Mouse (Mus musculus): ENCODE measurements around the gene Tmprss11f. TPM values are rescaled to one million over a fixed set of nuclear protein-coding genes. Genes with fewer than 3 reads are reported as not detected.
"Not testable (repeated sequence)": the region's sequence is repeated elsewhere in the genome, so short reads cannot be mapped to it uniquely, and the experiment has no call there.

The Tmprss11f gene
- total RNA-seq (2021) = not detected
- not detected in 2 replicates for polyA plus RNA-seq (2012; rRNA removed)
- long read RNA-seq = 0 reads

DNA sequence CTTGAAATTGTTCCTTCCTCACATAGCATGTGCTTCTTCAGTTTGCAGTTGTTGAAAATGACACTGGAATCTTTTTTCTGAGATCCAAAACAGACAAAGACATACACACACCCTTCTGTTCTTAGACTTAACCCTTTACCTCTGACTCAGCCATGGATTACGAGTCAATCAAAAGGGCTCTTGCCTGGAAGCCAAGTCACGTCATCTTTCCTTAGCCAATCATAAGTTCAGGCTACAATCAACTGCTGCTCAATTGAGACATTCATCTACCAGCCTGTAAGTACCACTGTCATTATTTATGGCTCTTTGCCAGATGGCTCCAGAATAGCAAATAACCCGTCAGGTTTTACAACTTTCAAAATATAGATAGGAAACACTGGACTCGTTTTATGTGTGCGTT lies at the start of gene Tmprss11f:
Tmprss11f (minus strand) TSS at position 101 of the 400 bp plus-strand sequence.
- DNase-seq = no peak

DNA sequence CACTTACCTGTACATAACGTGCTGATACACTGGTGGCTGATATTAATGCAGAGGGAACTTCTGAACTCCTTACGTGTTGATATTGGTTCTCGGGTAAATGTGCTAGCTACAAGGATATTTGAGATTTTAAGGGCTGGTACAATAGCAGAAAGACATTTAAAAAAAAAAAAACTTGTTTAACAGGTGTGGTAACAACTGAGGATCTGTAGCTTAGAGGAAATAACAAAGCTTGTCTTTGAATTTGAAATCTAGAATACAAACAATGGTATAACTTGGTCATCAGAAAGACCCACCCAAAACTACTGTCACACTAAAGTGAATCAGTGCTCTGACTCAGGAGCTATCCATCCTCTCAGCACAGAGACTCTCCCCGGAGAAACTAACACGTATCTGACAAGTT lies 44.0 kb upstream of the Tmprss11f start, which contains the start of gene Tmprss11b:
Tmprss11b (minus strand) TSS at position 101 of the 400 bp plus-strand sequence.
- DNase-seq = no peak

DNA sequence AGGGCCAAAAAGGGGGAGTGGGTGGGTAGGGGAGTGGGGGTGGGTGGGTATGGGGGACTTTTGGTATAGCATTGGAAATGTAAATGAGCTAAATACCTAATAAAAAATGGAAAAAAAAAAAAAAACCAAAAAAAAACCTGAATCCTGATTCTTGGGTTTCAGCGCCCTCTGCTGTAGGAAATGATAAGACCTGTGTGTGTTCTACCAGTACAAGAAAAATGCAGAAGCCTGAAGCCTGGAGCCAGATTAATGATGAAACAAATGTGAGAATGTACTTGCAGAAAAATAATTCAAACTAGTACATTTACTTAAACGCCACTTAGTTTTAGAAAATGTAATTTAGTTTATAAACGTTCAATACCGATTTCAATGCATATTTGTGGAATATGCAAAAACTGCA lies 17.0 kb upstream of the Tmprss11f start:
- DNase-seq = not testable (repeated sequence)

DNA sequence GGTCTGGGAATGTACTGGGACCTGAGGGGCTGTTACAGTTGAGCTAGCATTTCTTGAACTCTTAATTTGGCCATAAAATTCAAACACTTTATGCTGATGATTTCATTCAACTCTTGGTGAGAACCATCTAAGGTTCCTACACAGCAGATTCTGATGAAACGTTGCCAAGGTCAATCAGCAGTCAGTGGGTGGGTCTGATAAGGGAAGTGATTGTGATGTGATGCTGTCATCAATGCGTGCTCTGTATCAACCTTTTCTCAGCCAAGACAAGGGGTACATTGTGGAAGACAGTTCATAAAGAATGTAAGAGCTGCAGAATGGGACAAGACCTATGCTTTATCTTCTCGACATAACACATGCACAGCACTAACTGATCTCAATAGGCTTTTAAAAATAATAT lies 8.6 kb upstream of the Tmprss11f start:
- DNase-seq = no peak

DNA sequence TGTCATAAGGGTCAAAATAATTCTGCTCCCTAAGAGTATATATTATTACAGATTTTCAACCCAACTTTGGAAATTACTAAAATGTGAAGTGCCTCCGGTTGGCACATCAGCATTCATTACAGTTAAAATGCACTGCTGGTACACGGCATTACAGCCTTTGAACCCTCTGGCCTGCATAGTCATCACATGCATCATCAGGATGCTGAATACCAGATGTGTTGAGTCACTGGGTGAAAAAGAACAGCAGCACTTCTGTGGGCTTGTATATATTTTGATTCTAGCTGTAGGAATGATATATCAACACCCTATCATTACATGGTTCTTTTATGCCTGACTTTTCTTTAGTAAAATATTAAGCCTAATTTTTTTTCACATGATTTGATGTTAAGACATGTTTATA lies 1.5 kb downstream of the Tmprss11f start:
- no peak for DNase-seq

DNA sequence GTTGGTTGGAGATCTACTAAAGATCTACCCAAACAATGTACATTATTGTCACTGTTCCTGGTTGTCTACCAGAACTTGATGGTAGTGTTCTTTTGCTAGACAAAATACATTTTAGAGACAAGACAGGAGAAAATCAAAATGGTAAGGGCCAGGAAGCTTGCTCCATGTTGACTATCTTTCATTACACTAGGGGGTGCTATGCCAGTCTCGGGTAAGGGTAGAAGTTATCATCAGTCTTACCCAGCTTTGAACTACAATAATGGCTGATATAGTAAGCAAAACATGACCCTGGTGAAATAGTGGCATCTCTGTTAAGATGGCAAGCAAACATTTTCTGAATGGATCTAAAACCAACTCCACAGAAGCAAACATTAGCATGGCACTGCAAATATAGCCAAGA lies 10.4 kb downstream of the Tmprss11f start:
- DNase-seq = no peak

DNA sequence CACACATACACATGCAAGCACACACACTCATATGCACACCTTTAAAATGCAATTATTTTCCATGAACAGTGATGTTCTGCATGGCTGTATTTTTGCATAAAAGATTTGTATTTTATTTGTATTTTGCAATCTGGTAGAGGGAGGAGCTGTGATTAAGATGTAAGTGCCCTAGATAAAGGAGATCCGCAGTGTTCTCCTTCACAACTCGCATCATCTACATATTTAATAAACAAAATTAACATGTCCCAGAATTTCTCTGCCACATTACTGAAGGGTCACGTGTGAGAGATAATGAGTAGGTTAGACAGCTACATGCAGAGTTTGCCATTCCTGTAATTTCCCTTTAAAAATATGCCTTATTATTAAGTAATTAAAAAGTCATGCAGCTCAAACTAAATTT lies 46.3 kb downstream of the Tmprss11f start:
- DNase-seq = no peak

DNA sequence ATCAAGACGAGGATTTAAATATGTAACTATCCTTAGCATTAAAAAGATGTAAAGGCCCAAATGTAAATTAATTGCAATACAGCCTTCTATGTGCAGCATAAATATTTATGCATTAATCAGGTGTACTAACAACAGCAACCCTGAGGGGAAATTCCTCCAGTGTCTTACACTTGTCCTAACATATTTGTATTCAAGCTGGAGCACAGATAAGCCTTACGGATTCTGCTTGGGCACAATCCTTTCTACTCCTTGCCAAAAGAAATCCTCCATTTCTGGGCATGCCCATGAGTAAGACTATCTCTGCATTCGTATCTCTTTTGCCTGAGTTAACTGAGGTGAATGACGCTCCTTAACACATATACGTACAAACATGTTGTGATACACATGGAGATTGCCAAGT lies 49.6 kb downstream of the Tmprss11f start:
- DNase-seq = no peak

DNA sequence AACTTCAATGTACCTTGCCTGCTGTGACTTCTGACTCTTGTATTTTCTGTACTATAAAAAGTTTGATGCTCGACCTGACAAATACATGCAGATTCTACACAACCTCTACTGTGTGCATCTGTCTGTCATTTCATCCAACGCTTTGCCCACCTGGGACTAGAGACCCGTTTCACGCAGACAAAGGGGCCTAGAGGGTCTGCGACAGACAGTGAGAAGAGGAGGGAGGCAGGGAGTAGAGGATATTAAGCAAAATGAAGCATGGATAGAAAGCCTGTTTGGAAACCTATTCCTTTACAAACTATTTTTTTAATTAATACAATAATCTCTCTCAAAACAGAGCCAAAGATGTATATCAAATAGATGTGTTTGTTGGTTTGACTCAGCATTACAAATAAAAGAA lies 50.2 kb downstream of the Tmprss11f start:
- DNase-seq = no peak

DNA sequence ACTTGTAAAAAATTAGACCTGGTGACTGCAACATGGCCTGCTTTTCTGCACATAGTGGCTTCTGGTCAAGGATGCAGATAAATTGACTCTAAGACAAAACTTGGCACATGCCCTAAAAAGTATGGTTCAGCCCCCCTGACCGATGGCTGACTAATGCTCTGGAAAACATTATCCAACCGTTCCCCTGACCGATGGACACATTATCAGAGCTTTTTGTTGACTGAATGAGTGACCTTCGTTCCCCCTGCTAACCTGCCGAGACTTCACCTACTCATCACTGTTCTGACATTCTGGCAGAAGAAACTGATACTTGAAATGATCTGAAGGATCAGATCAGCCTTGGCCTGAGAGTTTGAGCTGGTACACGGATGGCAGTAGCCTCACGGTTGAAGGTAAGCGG lies 53.5 kb downstream of the Tmprss11f start:
- not testable (repeated sequence) for DNase-seq

DNA sequence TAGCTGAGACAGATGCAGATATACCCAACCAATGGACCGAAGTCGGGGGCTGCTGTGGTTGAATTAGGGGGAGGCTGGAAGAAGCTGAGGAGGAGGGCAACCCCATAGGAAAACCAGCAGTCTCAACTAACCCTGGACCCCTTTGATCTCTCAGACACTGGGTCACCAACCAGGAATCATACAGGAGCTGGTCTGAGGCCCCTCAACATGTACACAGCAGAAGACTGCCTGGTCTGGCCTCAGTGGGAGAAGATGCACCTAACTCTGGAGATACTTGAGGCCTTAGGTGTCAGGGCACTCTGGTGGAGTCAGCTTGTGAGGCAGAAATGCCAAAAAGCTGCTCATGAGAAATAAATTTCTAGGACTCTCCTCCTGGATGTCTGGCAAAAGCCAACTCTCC lies 85.5 kb downstream of the Tmprss11f start:
- no peak for DNase-seq

DNA sequence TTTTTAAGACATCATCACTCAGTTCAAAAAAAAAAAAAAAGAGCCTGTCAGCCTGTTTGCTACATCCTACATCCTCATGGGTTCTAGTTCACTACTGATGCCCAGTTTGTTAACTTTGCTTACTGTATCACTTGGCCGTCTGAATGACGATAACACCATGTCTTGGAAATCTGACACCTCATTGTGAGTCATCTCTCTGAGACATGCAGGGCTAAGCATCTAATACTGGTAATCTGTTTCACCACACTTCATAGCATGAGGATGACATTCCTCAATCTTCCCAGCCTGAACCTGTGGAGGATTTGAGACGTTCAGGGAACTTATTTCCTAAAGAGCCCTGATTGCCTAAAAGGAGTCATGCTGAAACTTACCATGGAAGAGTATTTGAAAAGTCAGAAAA lies 91.6 kb downstream of the Tmprss11f start:
- DNase-seq = no peak

DNA sequence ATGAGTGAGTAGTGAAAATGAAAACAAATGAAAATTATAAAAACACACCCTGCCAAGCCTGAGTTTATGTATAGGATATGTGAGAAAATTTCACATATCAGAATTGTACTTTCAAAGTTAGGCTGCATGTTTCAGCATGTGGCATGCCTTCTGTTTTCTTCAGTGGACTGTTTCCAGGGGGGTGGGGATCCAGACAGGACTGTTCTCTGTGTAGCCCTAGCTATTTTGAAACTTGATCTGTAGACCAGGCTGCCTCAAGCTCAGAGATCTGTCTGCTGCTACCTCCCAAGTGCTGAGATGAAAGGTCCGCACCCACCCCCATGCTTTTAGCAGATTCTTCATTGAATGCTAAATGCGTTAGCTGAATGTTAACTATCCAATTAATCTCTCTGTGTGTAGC lies 103.5 kb downstream of the Tmprss11f start:
- no peak for DNase-seq

DNA sequence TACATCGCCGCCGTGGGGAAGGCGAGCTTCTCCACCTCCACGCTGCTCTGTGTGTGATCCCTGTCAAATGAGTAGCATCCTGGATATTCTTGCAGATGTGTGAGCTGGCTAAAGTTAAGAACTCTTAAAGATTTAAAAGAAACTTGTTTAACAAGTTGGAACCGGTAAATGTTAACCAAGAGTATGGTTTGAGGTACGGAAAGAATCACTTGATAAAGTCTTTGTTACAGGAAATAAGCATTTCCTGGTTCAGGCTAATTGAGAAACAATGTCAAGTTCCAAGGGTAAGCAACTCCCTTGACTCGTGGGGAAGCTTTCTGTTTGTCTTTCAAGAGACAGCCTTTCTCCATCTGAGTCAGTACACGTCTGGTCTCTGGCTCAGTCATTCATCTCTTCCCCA lies 113.7 kb downstream of the Tmprss11f start, which contains the start of gene Tmprss11g:
Tmprss11g (minus strand) TSS at position 101 of the 400 bp plus-strand sequence.
- no peak for DNase-seq

DNA sequence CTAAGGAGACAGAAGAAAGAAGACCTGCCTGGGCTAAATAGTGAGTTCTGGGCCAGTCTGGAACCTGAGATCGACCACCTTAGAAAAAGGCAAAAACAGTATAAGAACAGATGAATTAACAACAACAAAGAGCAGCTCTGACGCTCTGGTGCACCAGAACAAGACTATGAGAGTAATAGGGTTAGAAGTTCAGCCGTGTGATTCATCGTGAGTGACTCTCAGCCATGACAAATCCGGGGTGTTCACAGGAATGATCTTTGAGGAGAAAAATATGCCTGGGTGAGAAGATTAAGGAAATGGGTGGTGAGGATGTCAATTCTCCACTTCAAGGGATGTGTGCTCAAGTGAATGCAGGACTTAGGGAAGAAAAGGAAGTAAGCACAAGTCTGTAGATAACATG lies 120.7 kb downstream of the Tmprss11f start:
- no peak for DNase-seq

DNA sequence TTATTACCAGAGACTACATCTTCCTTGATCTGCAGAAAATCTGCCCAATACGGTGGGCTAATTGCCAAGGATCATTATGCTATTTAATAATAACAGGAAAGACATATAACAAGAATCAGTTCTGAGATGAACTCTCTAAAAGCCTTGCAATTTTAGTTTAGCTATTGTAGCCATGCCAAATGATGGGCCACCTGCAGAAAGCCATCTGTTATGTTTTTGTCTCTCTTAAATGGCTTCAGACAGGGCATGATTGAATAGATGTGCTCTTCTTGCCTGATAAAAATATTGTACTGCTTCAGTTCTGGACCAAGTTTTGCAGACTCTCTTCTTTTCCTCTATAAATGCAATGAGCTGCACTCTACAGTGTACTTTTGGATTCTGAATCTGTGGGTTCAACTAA lies 138.8 kb downstream of the Tmprss11f start:
- no peak for DNase-seq

DNA sequence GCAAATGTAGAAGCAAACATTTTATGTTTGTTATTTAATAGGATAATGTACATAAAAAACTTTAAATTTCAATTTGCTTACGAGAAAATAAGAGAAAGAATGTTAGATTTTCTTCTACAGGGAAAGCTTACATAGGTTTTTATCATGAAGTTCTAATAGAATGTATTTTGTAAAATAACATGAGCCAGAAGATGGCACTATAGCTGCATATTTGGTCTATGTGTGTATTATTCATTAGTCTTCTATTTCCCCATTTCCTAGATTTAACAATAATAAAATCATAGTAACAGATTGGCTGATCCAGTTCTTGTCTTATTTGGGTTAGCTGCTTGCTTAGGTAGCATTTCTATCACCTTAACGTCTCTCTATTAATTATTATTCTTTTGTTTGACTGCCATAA lies 149.7 kb downstream of the Tmprss11f start:
- no peak for DNase-seq

DNA sequence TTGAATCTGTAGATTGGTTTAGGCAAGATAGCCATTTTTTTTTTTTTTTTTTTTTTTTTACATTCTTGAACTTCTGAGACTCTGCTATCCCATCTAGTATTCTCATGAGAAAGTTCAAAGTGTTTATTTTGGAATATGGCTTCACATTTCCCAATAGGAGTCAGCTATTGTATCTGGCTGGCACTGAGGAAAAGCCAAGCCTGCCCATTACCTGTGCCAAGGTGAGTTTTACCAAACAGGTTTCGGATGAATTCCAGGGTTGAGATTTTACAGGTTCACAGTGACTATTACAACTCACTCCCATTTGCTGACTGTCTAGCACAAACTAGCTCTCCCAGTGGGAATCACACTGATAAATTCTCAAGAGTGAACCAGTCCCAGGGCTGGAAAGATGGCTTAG lies 150.2 kb downstream of the Tmprss11f start:
- DNase-seq = no peak

DNA sequence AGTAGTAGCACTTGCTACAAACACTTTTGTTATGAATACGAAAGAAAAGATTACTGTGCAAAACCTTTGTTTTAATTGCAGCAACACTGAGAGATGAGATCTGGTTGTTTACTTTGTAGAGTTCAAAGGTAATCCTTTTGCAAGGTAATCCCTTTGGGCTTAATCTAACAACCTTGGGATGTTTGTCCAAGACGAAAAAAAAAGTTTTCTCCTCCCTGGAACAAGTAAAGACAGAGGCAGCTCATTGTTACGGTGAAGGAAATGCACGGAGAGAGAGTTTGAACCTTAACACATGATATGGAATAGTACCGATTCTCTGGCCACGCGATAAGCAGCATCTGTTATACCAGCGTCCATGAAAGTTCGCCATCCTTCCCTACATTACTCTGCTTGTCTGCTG lies 158.4 kb downstream of the Tmprss11f start:
- DNase-seq = no peak

Other genes with a start within 250 kb of the Tmprss11f start
- gene Tmprss11a, start 163.4 kb downstream of the Tmprss11f start, total RNA-seq (2021) = not detected
- gene Tmprss11a, start 163.4 kb downstream of the Tmprss11f start, polyA plus RNA-seq (2012; rRNA removed) = not detected in 2 replicates
- gene Tmprss11g, start 113.8 kb downstream of the Tmprss11f start, total RNA-seq (2021) = not detected
- gene Tmprss11g, start 113.8 kb downstream of the Tmprss11f start, polyA plus RNA-seq (2012; rRNA removed) = not detected in 2 replicates
- gene Tmprss11b, start 43.9 kb upstream of the Tmprss11f start, total RNA-seq (2021) = not detected
- not detected in 2 replicates for gene Tmprss11b, start 43.9 kb upstream of the Tmprss11f start, polyA plus RNA-seq (2012; rRNA removed)
- not detected for gene Tmprss11e, start 113.4 kb upstream of the Tmprss11f start, total RNA-seq (2021)
- not detected in 2 replicates for gene Tmprss11e, start 113.4 kb upstream of the Tmprss11f start, polyA plus RNA-seq (2012; rRNA removed)
- 10 to 100 TPM; 41.2 to 88.2 TPM for gene Ythdc1, start 171.8 kb upstream of the Tmprss11f start, total RNA-seq (2021)
- gene Ythdc1, start 171.8 kb upstream of the Tmprss11f start, polyA plus RNA-seq (2012; rRNA removed) = 2.7 and 4.5 TPM in 2 replicates